Mouse (Mus musculus): ENCODE measurements around the gene Camsap1.

Camsap1 gene

DNA sequence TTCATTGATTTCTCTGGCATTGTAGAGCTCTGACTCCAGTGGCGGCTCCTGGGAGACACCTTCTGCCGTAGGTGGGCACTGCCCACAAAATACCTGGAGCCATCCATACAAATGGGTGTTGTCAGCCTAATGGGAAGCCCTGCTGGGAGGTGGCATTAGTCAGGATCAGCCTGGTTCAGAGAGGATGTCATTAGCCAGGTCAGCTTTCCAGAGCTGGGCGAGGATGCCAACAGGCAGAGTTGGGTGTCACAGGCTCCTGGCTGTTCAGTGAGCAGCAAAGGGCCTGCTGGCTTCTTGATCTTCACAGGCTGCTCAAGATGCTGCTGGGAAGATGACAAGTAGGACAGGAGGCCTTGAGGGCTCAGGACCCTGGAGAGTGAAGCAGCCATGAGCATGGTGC lies 98.3 kb downstream of the Camsap1 start:
- DNase-seq (ENCODE audit: extremely low read depth, low read depth): no peak

GRCm38 (mm10) chr2:25882276-25882675 lies 100.8 kb downstream of the Camsap1 start:
- no peak for DNase-seq (ENCODE audit: extremely low read depth, low read depth)

GRCm38 (mm10) chr2:25879061-25879460 lies 104.0 kb downstream of the Camsap1 start:
- no peak for DNase-seq (ENCODE audit: extremely low read depth, low read depth)

- no peak for DNase-seq (ENCODE audit: extremely low read depth, low read depth)
These were observed 104.6 kb downstream of the Camsap1 start for GRCm38 (mm10) chr2:25878516-25878915.

DNA sequence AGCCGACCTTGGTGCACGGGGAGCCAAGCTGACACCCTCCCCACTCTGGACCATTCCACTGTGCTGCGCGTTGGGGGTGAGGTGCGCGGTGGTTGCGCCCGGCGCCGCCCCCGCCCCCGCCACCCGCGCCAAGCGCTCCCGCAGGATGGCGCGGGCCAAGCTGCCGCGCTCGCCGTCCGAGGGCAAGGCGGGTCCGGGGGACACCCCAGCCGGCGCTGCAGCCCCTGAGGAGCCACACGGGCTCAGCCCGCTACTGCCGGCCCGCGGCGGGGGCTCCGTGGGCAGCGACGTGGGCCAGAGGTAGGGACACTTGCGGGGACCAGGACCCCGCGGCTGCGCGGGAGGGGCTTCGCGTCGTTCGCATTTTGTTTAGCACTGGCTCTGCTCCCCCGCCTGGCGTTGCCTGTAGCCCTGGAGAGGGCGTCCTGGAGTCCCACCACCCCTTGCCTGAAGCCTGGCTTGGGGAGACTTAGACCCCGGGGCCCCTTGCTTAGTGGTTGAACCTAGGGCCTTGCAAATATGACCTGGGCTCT lies 105.3 kb downstream of the Camsap1 start:
- DNase-seq (ENCODE audit: extremely low read depth, low read depth): no peak

DNA sequence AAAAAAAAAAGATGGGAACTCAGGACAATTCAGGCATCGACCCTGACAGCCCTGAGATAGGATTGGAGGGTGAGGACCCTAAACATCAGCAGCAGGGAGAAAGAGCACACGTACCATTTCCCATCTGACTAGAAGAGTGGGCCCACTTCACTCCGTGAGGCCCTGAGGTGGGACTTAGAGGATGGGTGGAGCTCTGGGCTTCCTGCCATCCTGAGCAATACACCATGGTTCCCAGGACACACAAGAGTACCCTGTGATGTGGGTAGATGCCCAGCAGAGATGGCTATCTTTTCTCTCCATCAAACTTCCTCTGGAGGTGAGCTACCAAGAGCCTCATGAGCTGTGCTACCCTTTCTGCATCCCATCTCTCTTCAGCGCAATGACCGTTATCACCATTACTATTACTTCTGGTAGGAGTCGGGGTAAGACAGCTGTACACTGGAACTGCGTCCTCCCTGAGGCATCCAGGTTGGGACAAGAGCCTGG lies 105.8 kb downstream of the Camsap1 start:
- no peak for DNase-seq (ENCODE audit: extremely low read depth, low read depth)

Data from MEL-GATA-1-ER (cell line).